Mouse (Mus musculus): ENCODE measurements around the gene Hat1. TPM values are rescaled to one million over a fixed set of nuclear protein-coding genes. Genes with fewer than 3 reads are reported as not detected.

Hat1 gene
- polyA plus RNA-seq (2014; fragmentation: Nextera tagmentation; extraction: Ambion mirVana), result 149 and 192 TPM in 2 replicates

DNA sequence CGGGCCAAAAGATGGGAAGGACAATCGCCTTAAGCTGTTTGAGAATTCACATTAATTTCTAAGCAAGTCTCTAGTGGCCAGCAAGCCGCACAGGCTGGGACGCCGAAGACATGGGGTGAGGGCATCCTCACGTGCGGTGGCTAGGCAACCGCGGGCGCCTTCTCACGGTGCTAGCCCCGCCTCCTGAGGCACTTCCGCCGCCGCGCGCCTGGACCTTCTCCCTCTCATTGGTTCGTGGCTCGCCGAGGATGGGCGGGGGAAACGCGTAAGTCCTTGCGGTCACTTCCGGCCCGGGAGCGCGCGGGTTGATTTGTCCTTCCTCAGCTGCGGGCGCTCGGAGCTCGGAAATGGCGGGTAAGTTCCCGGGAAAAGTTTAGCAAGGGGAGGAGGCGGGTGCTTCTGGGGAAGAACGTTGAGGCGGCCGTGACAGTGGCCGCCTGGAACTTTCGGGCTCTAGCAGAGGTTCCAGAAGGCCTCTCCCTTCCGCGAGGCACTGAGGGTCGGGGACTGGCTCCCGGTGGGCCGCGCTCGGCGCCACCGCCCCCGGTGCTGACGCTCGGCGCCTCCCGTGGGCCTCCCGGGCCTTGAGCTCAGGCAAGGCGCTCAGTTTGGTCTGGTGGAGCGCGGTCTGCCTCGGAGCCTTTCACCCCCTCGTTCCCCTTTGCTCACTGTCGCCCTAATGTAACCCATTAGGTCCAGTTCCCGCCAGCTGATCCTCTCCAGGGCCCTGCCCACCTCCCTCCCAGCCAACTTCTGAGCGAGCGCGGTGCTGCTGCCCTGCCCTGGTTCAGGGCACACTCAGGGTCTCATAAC, at the start of gene Hat1:
TSS of gene Hat1 (plus strand) at position 8 of the 813 bp plus-strand sequence.
- Histone ChIP-seq H3K9ac (ENCODE audit: low read depth, low read length) (peak within 1 kb of the TSS; percentile 90), H3K27me3 (ENCODE audit: control insufficient read depth, insufficient read depth, low read length) (no peaks in the 10 kb centered on the region), H3K4me1 (ENCODE audit: control insufficient read depth, insufficient read depth, low read length) (no peaks in the 10 kb centered on the region; the same call in 1 of the 2 replicates), H3K4me3 (ENCODE audit: low read length) (peak within 1 kb of the TSS; percentile 92), H3K27ac (ENCODE audit: low read depth, low read length) (peak within 1 kb of the TSS; percentile 83), H3K9me3 (ENCODE audit: control insufficient read depth, low read length) (no peaks in the 10 kb centered on the region), H3K4me2 (replicated peaks; ENCODE audit: low read depth, low read length) (peak within 1 kb of the TSS; percentile 75), H3K36me3 (ENCODE audit: control insufficient read depth, insufficient read depth, low read length) (peaks cover 19% of the 10 kb centered on the region)
- under 1% methylated on average over 66 of the region's 66 CpGs for WGBS
- ATAC-seq (ENCODE audit: low FRiP score, low TSS enrichment), result peak; percentile 99

DNA sequence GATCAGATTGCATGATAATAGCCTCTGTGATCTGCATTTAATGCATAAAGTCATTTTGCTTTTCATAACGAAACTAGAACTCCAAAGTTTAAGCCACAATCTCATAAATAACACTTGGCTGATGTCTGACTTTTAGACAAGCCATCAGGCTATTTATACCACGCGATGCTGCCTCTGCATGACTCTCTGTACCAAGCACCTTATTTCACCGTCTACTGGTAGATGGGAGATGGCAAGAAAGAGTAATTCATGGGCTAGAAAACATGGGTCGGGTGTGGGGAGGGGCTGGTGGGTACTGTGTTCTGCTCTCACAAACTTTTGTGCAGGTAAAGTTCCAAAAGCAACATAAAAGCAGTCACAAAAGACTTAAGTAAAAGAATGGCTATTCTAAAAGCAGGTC, 48.6 kb upstream of the Hat1 start:
- no peak overlapping the region for H3K4me3 ChIP-seq (ENCODE audit: low read length)
- no peak overlapping the region for H3K9ac ChIP-seq (ENCODE audit: low read depth, low read length)
- H3K36me3 ChIP-seq (ENCODE audit: control insufficient read depth, insufficient read depth, low read length), result peaks cover 9% of the 10 kb centered on the region; the same call in 1 of the 2 replicates
- H3K4me2 ChIP-seq (replicated peaks; ENCODE audit: low read depth, low read length), result no peak overlapping the region
- no peaks in the 10 kb centered on the region for H3K4me1 ChIP-seq (ENCODE audit: control insufficient read depth, insufficient read depth, low read length)
- ATAC-seq (ENCODE audit: low FRiP score, low TSS enrichment), result no peak
- 83% methylated on average over 5 of the region's 5 CpGs for WGBS
- H3K27me3 ChIP-seq (ENCODE audit: control insufficient read depth, insufficient read depth, low read length), result no peaks in the 10 kb centered on the region
- H3K9me3 ChIP-seq (ENCODE audit: control insufficient read depth, low read length), result peaks cover 4% of the 10 kb centered on the region; the same call in 1 of the 2 replicates
- H3K27ac ChIP-seq (ENCODE audit: low read depth, low read length), result no peak overlapping the region

DNA sequence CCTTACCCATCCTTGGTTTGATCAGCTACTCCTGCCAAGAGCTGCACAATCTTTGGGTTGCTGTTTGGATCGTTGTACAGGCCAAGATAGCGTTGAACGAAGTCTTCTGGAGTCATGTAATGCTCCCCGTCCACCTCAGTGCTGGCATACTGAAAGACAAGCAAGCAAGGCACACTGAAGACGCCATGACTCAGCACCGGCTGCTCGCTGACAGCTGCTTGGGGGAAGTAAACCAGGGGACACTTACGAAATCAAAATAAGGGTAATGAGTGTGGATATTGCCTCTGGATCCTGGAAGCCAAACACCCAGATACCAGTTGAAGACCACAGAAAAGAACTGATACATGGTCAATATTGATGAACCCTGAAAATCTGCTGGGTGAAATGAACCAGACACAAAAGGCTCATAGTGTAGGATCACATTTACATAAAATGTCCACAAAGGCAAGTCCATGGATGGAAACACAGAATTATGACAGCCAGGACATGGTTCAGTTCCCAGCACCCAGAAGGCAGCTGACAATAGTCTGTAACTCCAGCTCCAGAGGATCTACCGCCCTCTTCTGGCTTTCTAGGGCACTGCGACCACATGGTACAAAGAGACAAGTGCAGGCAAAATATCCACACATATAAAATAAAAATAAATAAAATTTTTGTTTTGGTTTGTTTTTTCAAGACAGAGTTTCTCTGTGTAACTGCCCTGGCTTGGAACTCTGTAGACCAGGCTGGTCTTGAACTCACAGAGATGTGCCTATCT, 44.7 kb upstream of the Hat1 start:
- ATAC-seq (ENCODE audit: low FRiP score, low TSS enrichment), result no peak
- Histone ChIP-seq H3K9ac (ENCODE audit: low read depth, low read length) (no peak overlapping the region), H3K27ac (ENCODE audit: low read depth, low read length) (no peak overlapping the region), H3K9me3 (ENCODE audit: control insufficient read depth, low read length) (peaks cover 4% of the 10 kb centered on the region; the same call in 1 of the 2 replicates), H3K4me3 (ENCODE audit: low read length) (no peak overlapping the region), H3K27me3 (ENCODE audit: control insufficient read depth, insufficient read depth, low read length) (no peaks in the 10 kb centered on the region), H3K4me1 (ENCODE audit: control insufficient read depth, insufficient read depth, low read length) (no peaks in the 10 kb centered on the region), H3K4me2 (replicated peaks; ENCODE audit: low read depth, low read length) (no peak overlapping the region), H3K36me3 (ENCODE audit: control insufficient read depth, insufficient read depth, low read length) (peaks cover 9% of the 10 kb centered on the region; the same call in 1 of the 2 replicates)
- 95% methylated on average over 10 of the region's 10 CpGs for WGBS

DNA sequence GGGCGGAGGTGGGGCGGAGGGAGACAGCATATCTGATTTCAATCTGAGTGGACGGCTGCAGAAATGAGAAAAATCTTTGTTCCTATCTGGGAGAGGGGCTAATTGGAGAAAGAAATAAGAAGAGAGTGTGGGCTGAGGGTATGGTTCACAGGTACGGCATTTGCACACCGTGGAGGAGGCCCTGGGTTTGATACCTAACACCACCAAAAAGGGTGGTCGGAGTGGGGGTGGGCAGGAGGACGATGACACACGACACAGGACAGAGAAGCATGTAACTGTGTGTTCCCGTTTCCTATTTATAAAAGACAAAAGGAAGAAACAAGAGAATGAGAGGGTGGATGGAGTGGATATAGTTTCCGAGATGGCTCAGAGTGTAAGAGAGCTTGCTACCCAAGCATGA, 41.6 kb upstream of the Hat1 start:
- ATAC-seq (ENCODE audit: low FRiP score, low TSS enrichment), result no peak

DNA sequence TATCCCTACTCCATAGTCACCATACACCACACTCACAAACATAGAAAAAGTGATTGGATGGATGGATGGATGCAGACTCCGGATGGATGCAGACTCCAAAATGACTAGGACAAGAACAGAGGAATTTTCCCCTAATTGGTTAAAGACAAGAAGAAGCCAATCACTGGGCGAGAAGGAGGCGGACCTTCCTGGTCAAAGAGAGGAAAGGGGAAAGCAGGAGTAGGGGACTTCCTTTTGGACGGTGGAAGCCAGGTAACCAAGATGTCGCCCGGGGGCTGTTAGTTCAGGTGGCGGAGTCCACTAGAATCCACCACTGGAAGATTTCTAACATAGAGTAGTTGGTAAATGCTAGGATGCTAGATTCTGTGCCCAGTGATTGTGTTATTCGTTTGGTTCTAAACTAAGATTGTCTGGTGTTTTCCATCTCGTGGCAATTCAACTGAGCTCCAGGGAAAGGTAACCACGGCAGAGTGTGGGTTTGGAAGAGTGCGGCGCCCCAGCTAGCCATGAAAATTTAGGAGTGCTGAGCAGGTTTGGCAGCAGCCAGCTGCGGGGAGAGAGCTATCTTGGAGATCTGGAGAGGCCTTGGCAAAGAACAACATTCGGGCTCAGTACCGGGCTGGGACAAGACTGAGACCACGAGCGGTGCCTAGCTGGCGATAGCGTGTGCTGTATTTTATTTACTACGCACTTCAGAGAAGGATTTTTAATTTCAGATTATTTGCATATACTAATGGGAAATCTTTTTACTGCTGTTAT, 40.8 kb upstream of the Hat1 start:
- H3K4me3 ChIP-seq (ENCODE audit: low read length), result no peak overlapping the region
- peaks cover 4% of the 10 kb centered on the region; the same call in 1 of the 2 replicates for H3K9me3 ChIP-seq (ENCODE audit: control insufficient read depth, low read length)
- H3K4me2 ChIP-seq (replicated peaks; ENCODE audit: low read depth, low read length), result no peak overlapping the region
- no peak for ATAC-seq (ENCODE audit: low FRiP score, low TSS enrichment)
- 91% methylated on average over 20 of the region's 20 CpGs for WGBS
- H3K27me3 ChIP-seq (ENCODE audit: control insufficient read depth, insufficient read depth, low read length), result no peaks in the 10 kb centered on the region
- no peaks in the 10 kb centered on the region for H3K4me1 ChIP-seq (ENCODE audit: control insufficient read depth, insufficient read depth, low read length)
- no peak overlapping the region for H3K9ac ChIP-seq (ENCODE audit: low read depth, low read length)
- H3K36me3 ChIP-seq (ENCODE audit: control insufficient read depth, insufficient read depth, low read length), result peaks cover 5% of the 10 kb centered on the region; the same call in 1 of the 2 replicates
- H3K27ac ChIP-seq (ENCODE audit: low read depth, low read length), result no peak overlapping the region

More for the DNA sequence above, 41.6 kb upstream of the Hat1 start:
- no peak overlapping the region for H3K4me3 ChIP-seq (ENCODE audit: low read length)
- H3K36me3 ChIP-seq (ENCODE audit: control insufficient read depth, insufficient read depth, low read length), result peaks cover 9% of the 10 kb centered on the region; the same call in 1 of the 2 replicates
- H3K27me3 ChIP-seq (ENCODE audit: control insufficient read depth, insufficient read depth, low read length), result no peaks in the 10 kb centered on the region
- no peak overlapping the region for H3K4me2 ChIP-seq (replicated peaks; ENCODE audit: low read depth, low read length)
- H3K27ac ChIP-seq (ENCODE audit: low read depth, low read length), result no peak overlapping the region
- WGBS, result 52% methylated on average over 10 of the region's 10 CpGs
- no peak overlapping the region for H3K9ac ChIP-seq (ENCODE audit: low read depth, low read length)
- H3K9me3 ChIP-seq (ENCODE audit: control insufficient read depth, low read length), result peaks cover 4% of the 10 kb centered on the region; the same call in 1 of the 2 replicates
- H3K4me1 ChIP-seq (ENCODE audit: control insufficient read depth, insufficient read depth, low read length), result no peaks in the 10 kb centered on the region

DNA sequence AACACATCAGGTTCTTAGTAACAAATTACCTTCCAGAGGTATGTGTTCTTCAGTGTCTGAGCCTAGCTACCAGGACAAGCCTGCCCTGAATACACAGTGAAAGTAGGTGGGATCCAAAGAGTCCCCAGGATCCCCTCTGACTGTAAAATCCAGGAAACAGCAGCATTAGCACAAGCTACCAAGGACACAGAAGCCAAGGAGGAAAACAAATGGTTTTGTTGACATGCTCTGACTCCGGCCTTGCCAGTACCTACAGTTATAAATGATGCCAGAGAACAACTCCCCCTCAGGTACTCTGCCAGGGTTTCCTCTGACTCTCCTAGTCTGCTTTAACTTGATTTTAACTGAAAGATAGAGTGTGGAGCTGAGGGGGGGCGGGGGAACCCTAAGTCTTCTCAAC, 39.2 kb upstream of the Hat1 start:
- Histone ChIP-seq H3K9me3 (ENCODE audit: control insufficient read depth, low read length) (no peaks in the 10 kb centered on the region), H3K27me3 (ENCODE audit: control insufficient read depth, insufficient read depth, low read length) (no peaks in the 10 kb centered on the region), H3K4me1 (ENCODE audit: control insufficient read depth, insufficient read depth, low read length) (peaks cover 12% of the 10 kb centered on the region), H3K4me2 (replicated peaks; ENCODE audit: low read depth, low read length) (no peak overlapping the region), H3K9ac (ENCODE audit: low read depth, low read length) (no peak overlapping the region), H3K36me3 (ENCODE audit: control insufficient read depth, insufficient read depth, low read length) (no peaks in the 10 kb centered on the region), H3K27ac (ENCODE audit: low read depth, low read length) (no peak overlapping the region), H3K4me3 (ENCODE audit: low read length) (no peak overlapping the region)
- ATAC-seq (ENCODE audit: low FRiP score, low TSS enrichment), result no peak
- 62% methylated on average over 2 of the region's 2 CpGs for WGBS

DNA sequence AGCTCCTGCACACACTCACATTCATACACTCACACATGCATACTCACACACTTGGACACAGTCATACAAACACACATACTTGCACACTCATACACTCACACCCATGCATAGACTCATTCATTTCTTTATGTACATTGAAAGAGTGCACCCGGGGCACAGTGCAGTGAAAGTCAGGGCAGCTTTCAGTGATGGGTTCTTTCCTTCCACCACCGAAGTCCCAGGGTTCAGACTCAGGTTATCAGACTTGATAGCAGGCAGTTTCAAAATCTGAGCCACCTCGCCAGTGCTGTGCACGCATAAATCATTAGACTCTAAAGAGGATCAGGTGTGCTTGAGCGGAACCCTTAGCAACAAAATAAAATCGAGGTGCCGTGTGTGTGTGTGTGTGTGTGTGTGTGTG, 38.6 kb upstream of the Hat1 start:
- Histone ChIP-seq H3K27ac (ENCODE audit: low read depth, low read length) (no peak overlapping the region), H3K9ac (ENCODE audit: low read depth, low read length) (no peak overlapping the region), H3K4me3 (ENCODE audit: low read length) (no peak overlapping the region), H3K36me3 (ENCODE audit: control insufficient read depth, insufficient read depth, low read length) (no peaks in the 10 kb centered on the region), H3K27me3 (ENCODE audit: control insufficient read depth, insufficient read depth, low read length) (no peaks in the 10 kb centered on the region), H3K4me2 (replicated peaks; ENCODE audit: low read depth, low read length) (no peak overlapping the region), H3K9me3 (ENCODE audit: control insufficient read depth, low read length) (no peaks in the 10 kb centered on the region), H3K4me1 (ENCODE audit: control insufficient read depth, insufficient read depth, low read length) (peaks cover 14% of the 10 kb centered on the region)
- 47% methylated on average over 7 of the region's 7 CpGs for WGBS
- ATAC-seq (ENCODE audit: low FRiP score, low TSS enrichment), result no peak

DNA sequence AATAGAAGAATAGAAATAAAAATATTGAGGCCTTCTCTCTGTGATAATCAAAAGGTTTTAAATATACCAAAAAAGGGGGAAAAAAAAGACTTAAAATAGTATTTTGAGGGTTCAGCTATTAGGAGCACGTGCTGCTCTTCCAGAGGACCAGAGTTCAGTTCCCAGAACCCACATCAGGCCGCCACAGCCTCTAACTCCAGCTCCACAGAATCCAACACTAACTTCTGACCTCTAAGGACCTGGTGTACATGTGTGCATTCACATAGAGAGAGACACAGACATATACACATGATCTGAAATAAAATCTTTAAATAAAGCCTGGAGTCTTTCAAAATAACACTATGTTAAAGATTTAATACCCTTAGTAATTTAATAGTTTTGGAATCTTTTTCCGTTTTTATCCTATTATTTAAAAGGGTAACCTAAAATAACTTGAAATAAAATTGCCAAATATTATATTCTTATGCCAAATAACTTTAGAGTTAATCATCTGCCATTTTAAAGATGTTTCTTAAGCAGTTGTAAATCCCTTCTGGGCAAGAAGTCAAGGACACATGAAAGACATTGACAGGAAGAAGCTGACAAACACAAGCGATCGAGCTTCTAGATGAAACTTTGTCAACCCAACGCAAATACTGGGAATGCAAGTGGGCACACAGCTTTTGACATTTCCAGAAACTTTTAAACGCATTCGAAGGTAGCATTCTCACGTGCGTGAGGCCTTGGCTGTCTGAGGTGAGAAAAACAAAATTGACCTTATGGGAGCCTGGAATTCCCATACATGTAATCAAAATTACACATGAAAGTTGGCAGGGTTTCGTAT, 37.6 kb upstream of the Hat1 start:
- no peak overlapping the region for H3K4me2 ChIP-seq (replicated peaks; ENCODE audit: low read depth, low read length)
- no peaks in the 10 kb centered on the region for H3K9me3 ChIP-seq (ENCODE audit: control insufficient read depth, low read length)
- no peak overlapping the region for H3K9ac ChIP-seq (ENCODE audit: low read depth, low read length)
- no peak for ATAC-seq (ENCODE audit: low FRiP score, low TSS enrichment)
- H3K27ac ChIP-seq (ENCODE audit: low read depth, low read length), result no peak overlapping the region
- H3K27me3 ChIP-seq (ENCODE audit: control insufficient read depth, insufficient read depth, low read length), result no peaks in the 10 kb centered on the region
- H3K4me3 ChIP-seq (ENCODE audit: low read length), result no peak overlapping the region
- H3K4me1 ChIP-seq (ENCODE audit: control insufficient read depth, insufficient read depth, low read length), result peaks cover 14% of the 10 kb centered on the region
- WGBS, result 87% methylated on average over 11 of the region's 11 CpGs
- no peaks in the 10 kb centered on the region for H3K36me3 ChIP-seq (ENCODE audit: control insufficient read depth, insufficient read depth, low read length)

Measured in kidney, embryonic 14.5 days (tissue).